Mouse (Mus musculus) embryonic facial prominence, embryonic 10.5 days (tissue): ENCODE results near the gene Col11a2. TPM values are rescaled to one million over a fixed set of nuclear protein-coding genes. Genes with fewer than 3 reads are reported as not detected.

ENCODE experiments used
- DNase-seq: peaks from one replicate; pipeline ENCODE4 v3.0.0-alpha.2; 2017; ENCODE audit warnings: low spot score
- H3K27ac ChIP-seq: fragments of 300-500 bp; sonication (generic); replicated peaks from 2 replicates; pipeline ENCODE4 v1.5.1; 2016; ENCODE audit warnings: mild to moderate bottlenecking
- H3K27me3 ChIP-seq: fragments of 300-500 bp; sonication (generic); replicated peaks from 2 replicates; pipeline ENCODE4 v1.6.1; 2016; ENCODE audit warnings: low read depth, mild to moderate bottlenecking; ENCODE audit not compliant: poor library complexity, severe bottlenecking
- H3K36me3 ChIP-seq: fragments of 300-500 bp; sonication (generic); replicated peaks from 2 replicates; pipeline ENCODE4 v1.6.1; 2016; ENCODE audit warnings: mild to moderate bottlenecking, moderate library complexity
- H3K4me1 ChIP-seq: fragments of 300-500 bp; sonication (generic); 2 replicates; pipeline ENCODE4 v1.6.1; 2016
- H3K4me3 ChIP-seq: fragments of 300-500 bp; sonication (generic); 2 replicates; pipeline ENCODE4 v1.5.1; 2016; ENCODE audit warnings: mild to moderate bottlenecking, moderate library complexity
- H3K9me3 ChIP-seq: fragments of 300-500 bp; sonication (generic); 2 replicates; pipeline ENCODE4 v1.6.1; 2016; ENCODE audit warnings: mild to moderate bottlenecking
- WGBS: fragments of 180-500 bp; shearing (Covaris S2); methylation state at CpG from one replicate; pipeline ENCODE4 v1.1.7; 2016; 5-methylcytosine and 5-hydroxymethylcytosine counted together
- polyA plus RNA-seq: library from polyadenylated mRNA; unstranded; fragments of >200 nt; fragmentation: Nextera tagmentation; extraction: Ambion mirVana; gene quantifications from 2 replicates; pipeline ENCODE4 v1.2.1, GENCODE M21; 2016

The Col11a2 gene
- polyA plus RNA-seq, 1 experiment from 2014 or later, result 1.0 TPM

- Histone ChIP-seq H3K4me3 (peak overlapping the region; percentile 96), H3K9me3 (no peaks in the 10 kb centered on the region), H3K27me3 (no peaks in the 10 kb centered on the region), H3K27ac (peak overlapping the region; percentile 97), H3K36me3 (peaks cover 34% of the 10 kb centered on the region), H3K4me1 (peaks cover 80% of the 10 kb centered on the region)
- DNase-seq, result no peak
- 68% methylated on average over 17 of the region's 17 CpGs for WGBS
Measured at GRCm38 (mm10) chr17:34028501-34029149, 10.6 kb upstream of the Col11a2 start.

- Histone ChIP-seq H3K36me3 (peaks cover 41% of the 10 kb centered on the region), H3K4me1 (peaks cover 79% of the 10 kb centered on the region), H3K27me3 (no peaks in the 10 kb centered on the region), H3K9me3 (no peaks in the 10 kb centered on the region), H3K4me3 (peak overlapping the region; percentile 96), H3K27ac (no peak overlapping the region; the same call in 1 of the 2 replicates)
- WGBS, result 88% methylated on average over 18 of the region's 18 CpGs
- DNase-seq, result no peak
Measured at GRCm38 (mm10) chr17:34029150-34029889, 9.9 kb upstream of the Col11a2 start.

GRCm38 (mm10) chr17:34029890-34030595, 9.2 kb upstream of the Col11a2 start:
- Histone ChIP-seq H3K27me3 (no peaks in the 10 kb centered on the region), H3K9me3 (no peaks in the 10 kb centered on the region), H3K36me3 (peaks cover 48% of the 10 kb centered on the region), H3K4me3 (peak overlapping the region; percentile 96), H3K4me1 (peaks cover 79% of the 10 kb centered on the region), H3K27ac (peak overlapping the region; percentile 98)
- DNase-seq, result no peak
- 85% methylated on average over 21 of the region's 21 CpGs for WGBS

GRCm38 (mm10) chr17:34030861-34031326, 8.3 kb upstream of the Col11a2 start:
- no peaks in the 10 kb centered on the region for H3K27me3 ChIP-seq
- WGBS, result 7% methylated on average over 20 of the region's 20 CpGs
- H3K36me3 ChIP-seq, result peaks cover 57% of the 10 kb centered on the region
- no peak for DNase-seq
- H3K27ac ChIP-seq, result peak overlapping the region; percentile 98
- H3K4me1 ChIP-seq, result peaks cover 73% of the 10 kb centered on the region
- H3K9me3 ChIP-seq, result no peaks in the 10 kb centered on the region
- peak overlapping the region; percentile 96 for H3K4me3 ChIP-seq

- Histone ChIP-seq H3K27ac (peak within 1 kb of the TSS; percentile 98), H3K36me3 (peaks cover 64% of the 10 kb centered on the region), H3K27me3 (no peaks in the 10 kb centered on the region), H3K4me1 (peaks cover 65% of the 10 kb centered on the region), H3K4me3 (peak within 1 kb of the TSS; percentile 96), H3K9me3 (no peaks in the 10 kb centered on the region)
- DNase-seq, result peak; percentile 99
- under 1% methylated on average over 88 of the region's 88 CpGs for WGBS
Measured at GRCm38 (mm10) chr17:34031465-34032173, 7.6 kb upstream of the Col11a2 start, which contains the start of the genes Slc39a7 and Rxrb. Gene Slc39a7 (minus strand): TSS chr17:34031682. Gene Rxrb (plus strand): TSS chr17:34031812.

- Histone ChIP-seq H3K9me3 (no peaks in the 10 kb centered on the region), H3K36me3 (peaks cover 70% of the 10 kb centered on the region), H3K27ac (peak overlapping the region; percentile 98), H3K4me1 (peaks cover 60% of the 10 kb centered on the region), H3K4me3 (peak overlapping the region; percentile 96), H3K27me3 (peaks cover 3% of the 10 kb centered on the region; the same call in 1 of the 2 replicates)
- WGBS, result under 1% methylated on average over 47 of the region's 48 CpGs
- no peak for DNase-seq
Measured at GRCm38 (mm10) chr17:34032174-34032632, 7.0 kb upstream of the Col11a2 start.

- WGBS, result 60% methylated on average over 9 of the region's 9 CpGs
- Histone ChIP-seq H3K9me3 (no peaks in the 10 kb centered on the region), H3K36me3 (peaks cover 75% of the 10 kb centered on the region), H3K4me3 (peak overlapping the region; percentile 96), H3K4me1 (peaks cover 56% of the 10 kb centered on the region), H3K27me3 (peaks cover 9% of the 10 kb centered on the region; the same call in 1 of the 2 replicates), H3K27ac (peak overlapping the region; percentile 98)
- DNase-seq, result no peak
Measured at GRCm38 (mm10) chr17:34032806-34033205, 6.4 kb upstream of the Col11a2 start.

GRCm38 (mm10) chr17:34033441-34033840, 5.8 kb upstream of the Col11a2 start:
- DNase-seq, result no peak
- H3K9me3 ChIP-seq, result no peaks in the 10 kb centered on the region
- peaks cover 76% of the 10 kb centered on the region for H3K36me3 ChIP-seq
- WGBS, result 91% methylated on average over 9 of the region's 9 CpGs
- H3K4me1 ChIP-seq, result peaks cover 56% of the 10 kb centered on the region
- H3K27ac ChIP-seq, result no peak overlapping the region
- H3K27me3 ChIP-seq, result peaks cover 15% of the 10 kb centered on the region; the same call in 1 of the 2 replicates
- peak overlapping the region; percentile 96 for H3K4me3 ChIP-seq

- H3K27ac ChIP-seq, result no peak overlapping the region
- peaks cover 15% of the 10 kb centered on the region; the same call in 1 of the 2 replicates for H3K27me3 ChIP-seq
- WGBS, result 76% methylated on average over 10 of the region's 10 CpGs
- peaks cover 56% of the 10 kb centered on the region for H3K4me1 ChIP-seq
- H3K4me3 ChIP-seq, result peak overlapping the region; percentile 96; the same call in 1 of the 2 replicates
- H3K9me3 ChIP-seq, result no peaks in the 10 kb centered on the region
- H3K36me3 ChIP-seq, result peaks cover 71% of the 10 kb centered on the region
- DNase-seq, result peak; percentile 72
Measured at GRCm38 (mm10) chr17:34034064-34034463, 5.2 kb upstream of the Col11a2 start.

GRCm38 (mm10) chr17:34035517-34035916, 3.7 kb upstream of the Col11a2 start:
- peaks cover 56% of the 10 kb centered on the region for H3K4me1 ChIP-seq
- DNase-seq, result no peak
- 93% methylated on average over 9 of the region's 9 CpGs for WGBS
- no peaks in the 10 kb centered on the region for H3K9me3 ChIP-seq
- H3K27ac ChIP-seq, result no peak overlapping the region
- H3K27me3 ChIP-seq, result peaks cover 27% of the 10 kb centered on the region
- H3K36me3 ChIP-seq, result peaks cover 57% of the 10 kb centered on the region
- no peak overlapping the region for H3K4me3 ChIP-seq

- no peak for DNase-seq
- no peak overlapping the region for H3K27ac ChIP-seq
- peaks cover 39% of the 10 kb centered on the region for H3K27me3 ChIP-seq
- H3K4me1 ChIP-seq, result peaks cover 63% of the 10 kb centered on the region
- H3K4me3 ChIP-seq, result 0 out of 2 replicates have a peak overlapping the region, but pooled peaks have one; percentile 4
- WGBS, result 75% methylated on average over 10 of the region's 10 CpGs
- peaks cover 55% of the 10 kb centered on the region for H3K36me3 ChIP-seq
- no peaks in the 10 kb centered on the region for H3K9me3 ChIP-seq
Measured at GRCm38 (mm10) chr17:34036647-34037046, 2.6 kb upstream of the Col11a2 start.
